Mouse (Mus musculus): Measurements from ENCODE around the gene Ficd.

- TF ChIP-seq CTCF (IDR thresholded peaks at IDR 0.05; ENCODE audit: extremely low read depth, insufficient read depth, low read length) = no peak
- TF ChIP-seq POLR2A (IDR thresholded peaks at IDR 0.05; ENCODE audit: extremely low read depth, insufficient read depth, low read length) = no peak
Measured at GRCm38 (mm10) chr5:113775585-113775984, 40.0 kb downstream of the Ficd start.
